Mouse (Mus musculus): ENCODE measurements at regions not wholly inside any gene's neighbourhood (a gene's known extent, or its start where the extent isn't known, plus 50 kb on each side); places are given as distances from the start of the nearest gene placed in this dataset.
A peak's percentile ranks its signal among the peaks of the same experiment; 100 is the strongest.

GRCm38 (mm10) chr1:194334752-194335719 lies 283.0 kb upstream of the Plxna2 start:
- DNase-seq (ENCODE audit: low spot score): no peak

DNA sequence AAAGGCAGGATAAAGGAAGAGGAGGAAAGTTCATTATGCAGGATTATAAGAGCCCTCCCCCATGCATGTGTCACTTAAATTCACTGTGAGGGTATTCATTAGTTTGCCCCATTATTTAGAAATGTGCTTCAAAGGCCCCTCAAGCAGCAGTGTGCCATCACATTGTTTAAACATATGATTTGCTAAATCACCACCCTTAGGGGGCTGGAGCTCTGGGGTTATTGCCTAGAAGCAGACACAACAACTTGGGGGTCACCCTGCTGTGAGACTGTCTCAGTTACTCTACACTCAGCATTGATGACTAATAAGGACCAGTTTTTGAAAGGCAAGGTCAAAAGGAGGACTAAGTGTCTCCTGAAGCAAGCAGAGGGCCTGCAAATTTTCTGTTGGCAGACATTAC lies 285.4 kb upstream of the Plxna2 start:
- DNase-seq (ENCODE audit: low spot score): no peak

GRCm38 (mm10) chr1:194330471-194330870 lies 287.5 kb upstream of the Plxna2 start:
- DNase-seq (ENCODE audit: low spot score): no peak

GRCm38 (mm10) chr1:194320320-194321036 lies 297.5 kb upstream of the Plxna2 start:
- no peak for DNase-seq (ENCODE audit: low spot score)

- DNase-seq (ENCODE audit: low spot score): no peak
Measured at GRCm38 (mm10) chr1:194318351-194318750, 299.7 kb upstream of the Plxna2 start.

GRCm38 (mm10) chr1:194315593-194315992 lies 302.4 kb upstream of the Plxna2 start:
- DNase-seq (ENCODE audit: low spot score): no peak

- no peak for DNase-seq (ENCODE audit: low spot score)
Measured at GRCm38 (mm10) chr1:194310373-194310772, 307.6 kb upstream of the Plxna2 start.

DNA sequence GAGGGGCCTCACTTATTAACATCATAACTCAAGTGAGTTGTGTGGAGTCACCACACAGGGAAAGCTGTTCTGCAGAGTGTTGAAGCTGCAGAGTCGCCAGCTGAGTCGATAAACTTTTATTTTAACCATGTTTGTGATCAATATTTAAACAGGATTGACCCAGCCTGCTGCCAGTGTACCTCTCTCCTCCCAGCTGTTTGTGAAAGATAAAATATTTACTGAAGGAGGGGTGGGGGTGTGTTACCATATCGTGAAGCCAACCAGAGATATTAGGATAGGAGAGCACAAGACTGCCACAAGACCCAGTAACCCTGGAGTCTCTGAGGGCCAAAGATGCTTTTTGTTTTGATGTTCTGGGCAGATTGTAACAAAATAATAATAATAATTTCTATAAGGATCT lies 309.4 kb upstream of the Plxna2 start:
- DNase-seq (ENCODE audit: low spot score): no peak

DNA sequence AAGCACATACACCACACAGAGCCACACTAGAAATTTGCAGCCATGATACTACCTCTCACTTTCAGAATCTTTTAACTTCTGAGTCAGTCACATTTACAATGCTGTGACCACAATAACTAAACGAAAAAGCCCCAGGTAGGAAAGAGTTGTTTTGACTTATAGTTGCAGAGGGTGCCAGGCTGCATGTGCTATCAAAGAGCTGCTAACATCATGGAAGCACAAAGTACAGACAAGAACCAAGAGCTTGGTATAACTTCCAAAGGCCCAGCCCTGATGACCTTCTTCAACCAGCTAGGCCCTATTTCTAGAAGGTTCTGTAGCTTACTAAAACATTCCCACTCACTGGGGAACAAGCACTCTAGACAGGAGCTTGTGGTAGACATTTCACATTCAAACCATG lies 314.1 kb upstream of the Plxna2 start:
- DNase-seq (ENCODE audit: low spot score): no peak

- no peak for DNase-seq (ENCODE audit: low spot score)
Measured at GRCm38 (mm10) chr1:194302775-194303174, 315.2 kb upstream of the Plxna2 start.

DNA sequence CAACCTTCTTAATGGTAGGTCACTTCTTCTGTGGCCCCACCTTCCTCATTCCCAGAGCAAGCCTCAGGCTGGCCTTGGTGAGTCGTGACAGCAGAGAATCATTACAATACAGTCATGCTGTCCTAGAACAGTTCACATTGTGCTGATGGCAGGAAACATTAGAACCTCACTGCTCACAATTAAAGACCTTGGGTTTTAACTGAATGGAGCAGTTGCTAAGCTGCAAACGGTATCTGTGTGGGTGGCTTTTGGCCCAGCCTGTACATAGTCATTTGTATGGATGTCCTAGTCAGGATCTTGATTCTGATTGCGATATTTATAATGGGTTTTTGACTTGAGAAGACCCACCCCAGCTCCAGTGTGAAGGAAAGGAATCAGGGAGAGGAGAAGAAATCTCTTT lies 336.1 kb upstream of the Plxna2 start:
- DNase-seq (ENCODE audit: low spot score): no peak

DNA sequence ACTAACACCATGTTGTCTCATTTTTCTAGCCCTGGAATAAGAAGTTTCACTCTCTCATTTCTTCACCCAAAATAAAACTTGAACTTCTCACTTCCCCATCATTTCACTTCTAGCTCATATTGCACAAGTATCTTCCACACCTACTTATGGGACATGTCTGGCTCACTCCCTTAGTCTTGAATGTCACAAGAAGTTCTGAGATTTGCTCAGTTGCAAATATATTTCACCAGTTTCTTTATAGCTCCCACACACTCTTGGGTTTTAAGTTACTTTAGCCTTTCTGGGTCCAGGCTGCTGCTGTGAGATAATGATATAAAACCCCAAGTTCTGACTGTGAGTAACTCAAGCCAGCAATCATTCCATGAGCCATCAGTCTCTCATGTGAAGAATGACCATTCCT lies 350.0 kb upstream of the Plxna2 start:
- DNase-seq (ENCODE audit: low spot score): no peak

- no peak for DNase-seq (ENCODE audit: low spot score)
Measured at GRCm38 (mm10) chr1:194262374-194262773, 355.6 kb upstream of the Plxna2 start.

DNA sequence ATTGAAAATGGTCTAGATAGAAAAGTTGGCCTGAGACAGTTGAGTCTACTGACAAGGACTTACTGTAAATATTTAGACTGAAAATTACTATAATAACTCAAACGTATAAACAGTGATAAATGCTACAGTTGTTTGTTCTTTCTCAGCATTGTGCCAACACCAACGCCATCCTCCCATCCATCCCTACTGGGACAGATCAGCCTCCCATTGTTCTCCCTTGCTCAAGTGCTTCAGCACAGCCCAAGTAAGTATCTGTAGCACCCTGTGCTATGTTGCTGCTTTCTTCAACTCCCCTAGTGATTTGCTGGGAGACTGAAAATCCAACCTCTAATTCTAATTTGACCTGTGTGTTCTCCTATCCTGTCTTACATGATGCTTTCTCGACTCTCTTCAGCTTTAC lies 358.1 kb upstream of the Plxna2 start:
- no peak for DNase-seq (ENCODE audit: low spot score)

DNA sequence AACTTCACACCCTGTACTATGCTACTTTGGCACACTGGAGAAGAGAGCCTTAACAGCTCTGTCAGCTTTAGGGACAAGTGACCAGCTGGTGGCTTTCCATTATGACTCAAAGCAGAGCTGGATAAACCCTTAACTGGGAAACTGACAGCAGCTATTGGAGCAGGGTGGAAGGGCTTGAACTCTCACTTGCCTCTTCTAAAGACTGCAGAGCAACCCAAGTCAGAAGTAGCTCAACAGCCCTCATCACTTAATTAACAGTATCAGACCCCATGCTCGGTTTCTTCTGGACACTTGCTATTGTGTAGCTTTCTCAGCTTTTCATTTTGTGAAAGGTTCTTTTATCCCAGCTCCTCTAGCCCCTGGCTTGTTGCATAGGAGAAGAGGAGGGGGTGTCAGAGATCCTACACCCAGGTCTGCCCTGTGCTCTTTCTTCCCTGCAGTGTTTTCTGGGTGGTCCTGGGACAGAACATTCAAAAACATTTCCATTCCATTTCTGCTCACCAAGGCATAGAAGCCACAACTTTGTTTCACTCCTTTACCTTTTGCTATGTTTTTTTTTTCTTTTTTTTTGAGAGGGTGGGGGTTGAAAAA lies 373.1 kb upstream of the Plxna2 start:
- DNase-seq (ENCODE audit: low spot score): no peak

GRCm38 (mm10) chr1:194241111-194241510 lies 376.9 kb upstream of the Plxna2 start:
- no peak for DNase-seq (ENCODE audit: low spot score)

GRCm38 (mm10) chr1:194231206-194231605 lies 386.8 kb upstream of the Plxna2 start:
- no peak for DNase-seq (ENCODE audit: low spot score)

- no peak for DNase-seq (ENCODE audit: low spot score)
Measured at GRCm38 (mm10) chr1:194226550-194227160, 391.4 kb upstream of the Plxna2 start.

GRCm38 (mm10) chr1:194225786-194226185 lies 392.2 kb upstream of the Plxna2 start:
- no peak for DNase-seq (ENCODE audit: low spot score)

- no peak for DNase-seq (ENCODE audit: low spot score)
Measured at GRCm38 (mm10) chr1:194224046-194224445, 394.0 kb upstream of the Plxna2 start.

DNA sequence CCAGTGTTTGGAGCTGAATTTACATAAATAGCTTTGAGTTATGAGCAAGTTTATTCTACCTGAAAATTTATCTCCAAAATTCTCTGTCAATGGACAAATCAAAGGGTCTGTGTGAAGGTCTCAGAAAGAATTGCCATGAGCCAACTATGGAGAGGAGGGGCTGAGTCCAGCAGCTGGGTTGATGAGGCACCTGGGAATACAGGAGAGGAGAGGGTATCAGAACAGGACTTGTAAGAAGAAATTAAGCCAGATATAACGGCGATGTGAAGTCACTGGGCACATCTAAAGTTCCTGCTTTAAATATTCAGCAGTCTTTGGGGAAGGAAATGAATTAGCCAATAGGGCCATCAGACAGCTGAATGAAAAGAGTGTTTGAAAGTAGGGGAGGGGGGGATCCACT lies 394.4 kb upstream of the Plxna2 start:
- DNase-seq (ENCODE audit: low spot score): no peak

- peak; percentile 67 for DNase-seq (ENCODE audit: low spot score)
Measured at GRCm38 (mm10) chr1:194223015-194223414, 395.0 kb upstream of the Plxna2 start.
